Mouse (Mus musculus) forebrain, embryonic 11.5 days (tissue): ENCODE data around the gene Tab2. TPM values are rescaled to one million over a fixed set of nuclear protein-coding genes. Genes with fewer than 3 reads are reported as not detected.
A peak's percentile ranks its signal among the peaks of the same experiment; 100 is the strongest.
"Not testable (repeated sequence)": the region's sequence is repeated elsewhere in the genome, so short reads cannot be mapped to it uniquely, and the experiment has no call there.

Experiments used
- ATAC-seq: fragments of 200-750 bp; cut with Nextera tagmentation; replicated peaks from 2 replicates; pipeline ENCODE4 v1.8.0; 2017; ENCODE audit warnings: moderate TSS enrichment; ENCODE audit not compliant: low FRiP score
- DNase-seq: peaks from one replicate; pipeline ENCODE4 v3.0.0-alpha.2; 2017; ENCODE audit warnings: low spot score
- H3K27ac ChIP-seq: fragments of 300-500 bp; sonication (generic); 2 replicates; pipeline ENCODE4 v1.5.1; 2014; ENCODE audit warnings: low read depth, low read length
- H3K27me3 ChIP-seq: fragments of 300-500 bp; sonication (generic); 2 replicates; pipeline ENCODE4 v1.6.1; 2014; ENCODE audit warnings: mild to moderate bottlenecking, low read length, mixed read lengths; ENCODE audit not compliant: control insufficient read depth, insufficient read depth
- H3K36me3 ChIP-seq: fragments of 300-500 bp; sonication (generic); 2 replicates; pipeline ENCODE4 v1.6.1; 2014; ENCODE audit warnings: mild to moderate bottlenecking, low read length, moderate library complexity, mixed read lengths; ENCODE audit not compliant: control insufficient read depth, insufficient read depth
- H3K4me1 ChIP-seq: fragments of 300-500 bp; sonication (generic); replicated peaks from 2 replicates; pipeline ENCODE4 v1.6.1; 2014; ENCODE audit warnings: low read length, mixed read lengths; ENCODE audit not compliant: control insufficient read depth, insufficient read depth
- H3K4me2 ChIP-seq: fragments of 300-500 bp; sonication (generic); 2 replicates; pipeline ENCODE4 v1.6.1; 2014; ENCODE audit warnings: low read depth, mild to moderate bottlenecking, low read length, moderate library complexity, mixed read lengths; ENCODE audit not compliant: severe bottlenecking
- H3K4me3 ChIP-seq: fragments of 300-500 bp; sonication (generic); 2 replicates; pipeline ENCODE4 v1.5.1; 2014; ENCODE audit warnings: low read depth, low read length
- H3K9ac ChIP-seq: fragments of 300-500 bp; sonication (generic); 2 replicates; pipeline ENCODE4 v1.6.1; 2014; ENCODE audit warnings: low read length
- H3K9me3 ChIP-seq: fragments of 300-500 bp; sonication (generic); 2 replicates; pipeline ENCODE4 v1.6.1; 2016; ENCODE audit warnings: low read length, mixed read lengths; ENCODE audit not compliant: control insufficient read depth
- WGBS: fragments of 180-500 bp; shearing (Covaris S2); extraction: QIAGEN DNeasy Blood & Tissue Kit; methylation state at CpG from one replicate; pipeline ENCODE4 v1.1.7; 2014; 5-methylcytosine and 5-hydroxymethylcytosine counted together
- polyA plus RNA-seq: library from polyadenylated mRNA; unstranded; fragments of >200 nt; fragmentation: Nextera tagmentation; extraction: Ambion mirVana; gene quantifications from 2 replicates; pipeline ENCODE4 v1.2.1, GENCODE M21; 2014

The Tab2 gene
- polyA plus RNA-seq, 1 experiment from 2014 or later = 24.6 TPM

DNA sequence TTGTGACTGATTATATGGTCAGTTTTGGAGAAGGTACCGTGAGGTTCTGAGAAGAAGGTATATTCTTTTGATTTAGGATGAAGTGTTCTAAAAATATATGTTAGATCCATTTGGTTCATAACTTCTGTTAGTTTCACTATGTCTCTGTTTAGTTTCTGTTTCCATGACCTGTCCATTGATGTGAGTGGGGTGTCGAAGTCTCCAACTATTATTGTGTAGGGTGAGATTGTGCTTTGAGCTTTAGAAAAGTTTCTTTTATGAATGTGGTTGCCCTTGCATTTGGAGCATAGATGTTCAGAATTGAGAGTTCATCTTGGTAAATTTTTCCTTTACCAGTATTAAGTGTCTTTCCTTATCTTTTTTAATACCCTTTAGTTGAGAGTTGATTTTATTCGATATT is 75.7 kb downstream of the Tab2 start:
- not testable (repeated sequence) for H3K27ac ChIP-seq, H3K4me1 ChIP-seq, DNase-seq, H3K27me3 ChIP-seq, H3K4me3 ChIP-seq, ATAC-seq, H3K4me2 ChIP-seq, H3K36me3 ChIP-seq, H3K9ac ChIP-seq, H3K9me3 ChIP-seq
- 89% methylated on average over 3 of the region's 3 CpGs for WGBS

DNA sequence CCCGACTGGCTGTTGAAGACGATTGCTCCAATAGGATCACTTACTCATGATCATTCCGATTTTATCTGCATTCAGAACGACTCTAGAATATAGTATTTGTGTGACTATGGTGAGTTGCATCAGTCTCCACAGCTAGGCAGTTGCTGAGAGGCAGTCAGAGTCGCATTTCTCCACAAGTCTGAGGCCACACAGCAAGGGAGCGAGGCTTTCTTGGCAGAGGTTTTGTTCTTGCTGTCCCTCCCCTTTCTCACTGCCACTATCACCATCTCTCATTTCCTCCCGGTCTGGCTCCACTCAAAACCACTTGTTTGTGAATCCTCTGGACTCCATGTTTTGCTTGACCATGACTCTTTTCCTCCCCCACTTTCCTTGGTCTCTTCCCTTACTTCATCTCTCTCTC is 81.8 kb downstream of the Tab2 start:
- no peaks in the 10 kb centered on the region for H3K9me3 ChIP-seq
- no peak overlapping the region for H3K4me3 ChIP-seq
- H3K4me2 ChIP-seq = no peak overlapping the region
- 88% methylated on average over 7 of the region's 7 CpGs for WGBS
- H3K27ac ChIP-seq = no peak overlapping the region
- H3K36me3 ChIP-seq = no peaks in the 10 kb centered on the region
- H3K9ac ChIP-seq = no peak overlapping the region
- no peaks in the 10 kb centered on the region; the same call in 1 of the 2 replicates for H3K4me1 ChIP-seq
- ATAC-seq = no peak
- H3K27me3 ChIP-seq = no peaks in the 10 kb centered on the region
- DNase-seq = peak; percentile 24

DNA sequence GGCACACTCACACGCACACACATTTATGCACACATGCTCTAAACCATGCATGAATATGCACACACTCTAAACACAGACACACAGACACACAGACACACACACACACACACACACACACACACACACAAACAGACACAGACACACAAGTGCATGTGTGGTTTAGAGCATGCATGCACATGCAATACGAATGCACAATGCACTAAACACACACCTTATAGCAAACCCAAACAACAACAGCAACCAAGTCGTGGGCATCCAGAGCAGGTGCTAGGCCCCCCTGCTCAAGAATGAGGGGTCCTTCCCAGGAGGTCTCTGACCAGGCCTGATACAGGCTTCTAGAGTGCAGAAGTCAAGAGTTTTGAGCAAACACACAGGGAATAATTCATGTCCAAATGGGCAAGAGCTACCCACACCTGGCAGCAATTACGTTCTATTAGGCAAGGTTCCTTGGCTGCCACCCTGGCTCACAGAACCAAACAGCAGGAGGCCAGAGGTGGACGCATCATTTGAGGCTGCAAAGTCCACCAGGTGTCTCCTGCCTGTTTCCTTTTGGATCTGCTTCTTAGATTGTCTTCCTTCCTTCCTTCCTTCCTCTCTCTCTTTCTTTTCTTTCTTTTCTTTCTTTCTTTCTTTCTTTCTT is 84.5 kb downstream of the Tab2 start:
- ATAC-seq = no peak
- peaks cover 10% of the 10 kb centered on the region; the same call in 1 of the 2 replicates for H3K27me3 ChIP-seq

GRCm38 (mm10) chr10:7870571-7871315 is 85.3 kb downstream of the Tab2 start:
- Histone ChIP-seq H3K4me1 (peaks cover 5% of the 10 kb centered on the region; the same call in 1 of the 2 replicates), H3K36me3 (no peaks in the 10 kb centered on the region), H3K9ac (no peak overlapping the region), H3K4me3 (no peak overlapping the region), H3K9me3 (no peaks in the 10 kb centered on the region), H3K4me2 (no peak overlapping the region), H3K27ac (no peak overlapping the region), H3K27me3 (peaks cover 10% of the 10 kb centered on the region; the same call in 1 of the 2 replicates)
- ATAC-seq = 0 out of 2 replicates have a peak, but pooled peaks have one; percentile 15
- DNase-seq = peak; percentile 70
- 75% methylated on average over 11 of the region's 11 CpGs for WGBS

More for the DNA sequence above, 84.5 kb downstream of the Tab2 start:
- Histone ChIP-seq H3K4me2 (no peak overlapping the region), H3K9ac (no peak overlapping the region), H3K36me3 (no peaks in the 10 kb centered on the region), H3K9me3 (no peaks in the 10 kb centered on the region), H3K27ac (no peak overlapping the region), H3K4me1 (peaks cover 5% of the 10 kb centered on the region; the same call in 1 of the 2 replicates), H3K4me3 (no peak overlapping the region)
- WGBS = 87% methylated on average over 5 of the region's 5 CpGs
- peak; percentile 47 for DNase-seq

- ATAC-seq = 0 out of 2 replicates have a peak, but pooled peaks have one; percentile 5
- Histone ChIP-seq H3K36me3 (no peaks in the 10 kb centered on the region), H3K27ac (no peak overlapping the region), H3K9me3 (no peaks in the 10 kb centered on the region), H3K4me1 (peaks cover 5% of the 10 kb centered on the region; the same call in 1 of the 2 replicates), H3K9ac (no peak overlapping the region), H3K27me3 (peaks cover 10% of the 10 kb centered on the region; the same call in 1 of the 2 replicates), H3K4me3 (no peak overlapping the region), H3K4me2 (no peak overlapping the region)
- DNase-seq = peak; percentile 43
- 40% methylated on average over 8 of the region's 8 CpGs for WGBS
These were observed 86.3 kb downstream of the Tab2 start for GRCm38 (mm10) chr10:7869746-7870145.

GRCm38 (mm10) chr10:7867666-7868030 is 88.4 kb downstream of the Tab2 start:
- no peak overlapping the region for H3K27ac ChIP-seq
- H3K4me1 ChIP-seq = peaks cover 5% of the 10 kb centered on the region; the same call in 1 of the 2 replicates
- H3K9ac ChIP-seq = peak overlapping the region; percentile 59; the same call in 1 of the 2 replicates
- peak overlapping the region; percentile 35 for H3K4me3 ChIP-seq
- DNase-seq (peak; percentile 53), ATAC-seq (no peak; the same call in 1 of the 2 replicates)
- peaks cover 10% of the 10 kb centered on the region; the same call in 1 of the 2 replicates for H3K27me3 ChIP-seq
- H3K36me3 ChIP-seq = no peaks in the 10 kb centered on the region
- H3K4me2 ChIP-seq = peak overlapping the region; percentile 69
- 21% methylated on average over 21 of the region's 21 CpGs for WGBS
- no peaks in the 10 kb centered on the region for H3K9me3 ChIP-seq

DNA sequence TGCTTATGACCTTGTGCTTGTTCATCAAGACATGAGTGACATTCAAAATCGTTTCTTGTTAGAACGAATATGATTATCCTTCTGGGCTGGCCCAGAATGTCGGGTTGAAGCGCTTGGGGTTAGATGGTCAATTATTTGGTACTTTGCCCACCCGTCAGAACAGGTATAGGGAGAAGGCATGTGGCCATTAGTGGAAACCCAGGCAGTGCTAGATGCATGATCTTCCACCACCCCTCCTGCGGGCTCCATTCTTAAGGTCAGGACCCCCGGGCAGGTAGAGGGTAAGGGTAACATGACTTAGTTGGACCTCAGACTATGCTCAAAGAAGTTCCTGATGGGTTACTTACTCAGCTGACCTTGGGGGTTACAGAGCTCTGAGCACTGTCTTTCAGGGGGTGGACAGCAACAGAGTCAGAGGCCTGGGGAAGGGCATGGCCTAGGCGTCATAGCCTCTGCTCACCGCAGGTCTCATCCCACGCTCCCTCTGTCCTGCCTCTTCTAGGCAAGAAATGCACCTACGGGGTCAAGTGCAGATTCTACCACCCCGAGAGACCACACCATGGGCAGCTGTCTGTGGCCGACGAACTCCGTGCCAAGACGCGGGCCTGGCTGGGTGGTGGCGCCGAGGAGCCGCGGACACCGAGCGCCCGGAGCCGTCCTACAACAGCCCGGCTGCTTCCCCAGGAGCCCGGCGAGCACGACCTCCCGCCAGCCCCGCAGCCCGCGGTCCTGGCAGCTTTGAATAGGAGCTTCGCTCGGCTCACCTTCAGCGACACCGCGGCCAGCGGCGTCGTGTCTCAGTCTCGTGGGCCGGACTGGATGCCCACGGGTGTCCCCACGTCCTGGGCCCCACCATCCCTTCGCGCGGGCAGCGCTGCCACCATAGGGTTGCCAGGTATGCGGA is 89.0 kb downstream of the Tab2 start:
- peaks cover 10% of the 10 kb centered on the region; the same call in 1 of the 2 replicates for H3K27me3 ChIP-seq
- ATAC-seq (no peak; the same call in 1 of the 2 replicates), DNase-seq (peak; percentile 59)
- peak overlapping the region; percentile 35 for H3K4me3 ChIP-seq
- no peaks in the 10 kb centered on the region for H3K9me3 ChIP-seq
- H3K4me1 ChIP-seq = peaks cover 5% of the 10 kb centered on the region; the same call in 1 of the 2 replicates
- peak overlapping the region; percentile 69 for H3K4me2 ChIP-seq
- 16% methylated on average over 50 of the region's 50 CpGs for WGBS
- H3K27ac ChIP-seq = no peak overlapping the region
- no peaks in the 10 kb centered on the region for H3K36me3 ChIP-seq
- peak overlapping the region; percentile 59; the same call in 1 of the 2 replicates for H3K9ac ChIP-seq

DNA sequence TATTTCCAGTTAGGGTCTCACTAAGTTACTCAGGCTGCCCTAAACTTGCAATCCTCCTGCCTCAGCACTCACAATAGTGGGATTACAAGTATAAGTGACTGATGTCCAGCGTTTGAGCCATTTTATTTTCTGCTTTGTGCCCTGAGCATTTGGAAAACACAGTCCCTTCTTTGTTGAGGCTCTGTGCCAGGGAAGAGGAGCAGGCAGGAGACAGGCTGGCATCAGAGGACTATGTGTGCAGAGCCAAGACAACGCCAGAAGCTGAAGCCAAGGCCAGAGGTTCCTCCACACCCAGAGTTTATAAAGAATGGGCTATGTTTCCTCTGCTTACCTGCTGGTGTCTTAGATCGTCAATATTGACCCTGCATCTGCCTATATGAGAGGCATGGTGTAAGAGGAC is 91.2 kb downstream of the Tab2 start:
- WGBS = 86% methylated on average over 3 of the region's 3 CpGs
- Histone ChIP-seq H3K4me1 (peaks cover 5% of the 10 kb centered on the region; the same call in 1 of the 2 replicates), H3K36me3 (no peaks in the 10 kb centered on the region), H3K9ac (no peak overlapping the region), H3K9me3 (no peaks in the 10 kb centered on the region), H3K27ac (no peak overlapping the region), H3K4me2 (no peak overlapping the region), H3K27me3 (peaks cover 10% of the 10 kb centered on the region; the same call in 1 of the 2 replicates), H3K4me3 (no peak overlapping the region)
- DNase-seq (no peak), ATAC-seq (no peak)
